Mouse (Mus musculus) limb, embryonic 11.5 days (tissue): ENCODE data around the gene Nectin2. TPM values are rescaled to one million over a fixed set of nuclear protein-coding genes. Genes with fewer than 3 reads are reported as not detected.
A peak's percentile ranks its signal among the peaks of the same experiment; 100 is the strongest.

Experiments
- ATAC-seq: fragments of 200-750 bp; cut with Nextera tagmentation; 2 replicates; pipeline ENCODE4 v1.8.0; 2017; ENCODE audit warnings: low read depth; ENCODE audit not compliant: insufficient number of reproducible peaks, low FRiP score, low TSS enrichment
- DNase-seq: peaks from one replicate; pipeline ENCODE4 v3.0.0-alpha.2; 2015; ENCODE audit warnings: low spot score
- H3K27ac ChIP-seq: fragments of 300-500 bp; sonication (generic); replicated peaks from 2 replicates; pipeline ENCODE4 v1.5.1; 2014; ENCODE audit warnings: low read depth, mild to moderate bottlenecking, low read length
- H3K27me3 ChIP-seq: fragments of 300-500 bp; sonication (generic); 2 replicates; pipeline ENCODE4 v1.6.1; 2014; ENCODE audit warnings: mild to moderate bottlenecking, low read length, mixed read lengths; ENCODE audit not compliant: control insufficient read depth, insufficient read depth
- H3K36me3 ChIP-seq: fragments of 300-500 bp; sonication (generic); 2 replicates; pipeline ENCODE4 v1.6.1; 2014; ENCODE audit warnings: mild to moderate bottlenecking, low read length, moderate library complexity, mixed read lengths; ENCODE audit not compliant: control insufficient read depth, insufficient read depth
- H3K4me1 ChIP-seq: fragments of 300-500 bp; sonication (generic); 2 replicates; pipeline ENCODE4 v1.6.1; 2014; ENCODE audit warnings: low read length, mixed read lengths; ENCODE audit not compliant: control insufficient read depth, insufficient read depth
- H3K4me2 ChIP-seq: fragments of 300-500 bp; sonication (generic); 2 replicates; pipeline ENCODE4 v1.6.1; 2014; ENCODE audit warnings: low read depth, mild to moderate bottlenecking, moderate library complexity; ENCODE audit not compliant: severe bottlenecking
- H3K4me3 ChIP-seq: fragments of 300-500 bp; sonication (generic); 2 replicates; pipeline ENCODE4 v1.5.1; 2014; ENCODE audit warnings: low read depth, low read length
- H3K9ac ChIP-seq: fragments of 300-500 bp; sonication (generic); 2 replicates; pipeline ENCODE4 v1.6.1; 2014; ENCODE audit warnings: mild to moderate bottlenecking, low read length
- H3K9me3 ChIP-seq: fragments of 300-500 bp; sonication (generic); 2 replicates; pipeline ENCODE4 v1.6.1; 2016; ENCODE audit warnings: low read length; ENCODE audit not compliant: control insufficient read depth
- WGBS: fragments of 180-500 bp; shearing (Covaris S2); extraction: QIAGEN DNeasy Blood & Tissue Kit; methylation state at CpG from one replicate; pipeline ENCODE4 v1.1.7; 2014; 5-methylcytosine and 5-hydroxymethylcytosine counted together
- polyA plus RNA-seq: library from polyadenylated mRNA; unstranded; fragments of >200 nt; fragmentation: Nextera tagmentation; extraction: Ambion mirVana; gene quantifications from 2 replicates; pipeline ENCODE4 v1.2.1, GENCODE M21; 2014

Gene Nectin2
- polyA plus RNA-seq, 1 experiment from 2014 or later, result 63.2 TPM

DNA sequence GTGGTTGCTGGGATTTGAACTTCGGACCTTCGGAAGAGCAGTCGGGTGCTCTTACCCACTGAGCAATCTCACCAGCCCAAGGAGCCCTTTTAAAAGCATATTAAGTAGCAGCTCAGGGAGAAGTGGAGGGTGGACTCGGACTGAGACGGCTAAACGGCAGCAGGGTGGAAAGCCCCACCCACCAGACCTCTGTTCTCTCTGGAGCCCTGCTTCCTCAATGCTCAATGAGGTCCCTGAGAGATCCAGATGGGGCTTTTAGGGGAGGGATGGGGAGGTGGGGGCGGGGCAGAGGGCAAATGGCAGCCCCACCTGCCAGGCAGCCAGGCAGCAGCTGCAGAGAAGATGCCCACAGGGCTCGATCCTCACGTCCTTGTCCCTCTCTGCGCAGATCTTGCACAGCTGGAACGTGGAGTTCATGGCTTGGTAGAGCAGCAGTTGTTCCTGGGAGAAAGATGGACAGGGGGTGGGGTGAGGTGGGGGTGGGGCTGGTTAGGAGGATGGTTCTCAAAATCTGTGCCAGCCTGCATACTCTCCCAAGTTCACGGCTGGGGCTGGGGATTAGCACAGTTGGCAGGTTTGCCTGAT, 35.7 kb upstream of the Nectin2 start:
- ATAC-seq, result no peak
- WGBS, result 36% methylated on average over 12 of the region's 12 CpGs

DNA sequence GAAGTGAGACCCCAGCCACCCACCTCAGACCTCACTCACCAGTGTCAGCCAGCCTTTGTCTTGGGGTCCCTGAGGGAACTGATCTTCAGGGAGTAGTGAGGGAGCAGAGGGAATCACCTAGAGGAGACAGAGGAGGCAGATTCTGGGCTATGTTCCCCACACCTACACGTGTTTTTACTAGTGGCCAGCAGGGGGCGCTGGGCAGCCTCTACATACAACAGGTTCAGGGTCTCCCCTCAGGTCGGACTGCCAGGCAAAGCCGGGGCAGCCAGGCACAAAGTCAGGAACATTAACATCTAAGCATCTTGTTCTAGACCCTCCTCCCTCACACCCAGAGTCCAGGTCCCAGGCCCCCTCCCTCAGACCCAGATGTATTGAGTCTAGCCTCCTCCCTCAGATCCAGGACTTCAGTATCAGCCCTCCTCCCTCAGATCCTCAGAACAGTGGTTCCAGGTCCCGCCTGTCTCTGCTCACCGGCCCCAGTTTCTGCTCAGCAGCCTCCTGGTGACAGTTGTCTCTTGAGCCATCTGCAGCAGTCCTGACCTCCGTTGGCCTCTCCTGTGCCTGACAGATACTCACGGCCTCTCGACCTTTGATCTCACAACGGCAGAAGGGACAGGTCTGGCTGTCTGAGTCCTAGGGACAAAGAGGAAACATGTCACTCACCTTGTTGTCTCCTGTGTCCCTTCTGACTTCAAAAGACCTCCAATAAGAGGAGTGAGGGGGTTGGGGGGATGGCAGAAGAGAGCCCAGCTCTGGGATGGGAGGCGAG, 34.7 kb upstream of the Nectin2 start:
- Histone ChIP-seq H3K4me2 (no peak overlapping the region), H3K36me3 (no peaks in the 10 kb centered on the region), H3K4me3 (no peak overlapping the region), H3K27me3 (no peaks in the 10 kb centered on the region), H3K9me3 (no peaks in the 10 kb centered on the region), H3K27ac (no peak overlapping the region), H3K4me1 (no peaks in the 10 kb centered on the region), H3K9ac (no peak overlapping the region)
- 21% methylated on average over 11 of the region's 11 CpGs for WGBS
- DNase-seq, result peak; percentile 34
- no peak for ATAC-seq

More for the DNA sequence above, 35.7 kb upstream of the Nectin2 start:
- Histone ChIP-seq H3K4me1 (no peaks in the 10 kb centered on the region), H3K4me2 (no peak overlapping the region), H3K9ac (no peak overlapping the region), H3K36me3 (no peaks in the 10 kb centered on the region), H3K4me3 (no peak overlapping the region), H3K9me3 (no peaks in the 10 kb centered on the region), H3K27me3 (0 out of 2 replicates have a peak, but pooled peaks cover 2% of the 10 kb centered on the region), H3K27ac (no peak overlapping the region)
- no peak for DNase-seq

DNA sequence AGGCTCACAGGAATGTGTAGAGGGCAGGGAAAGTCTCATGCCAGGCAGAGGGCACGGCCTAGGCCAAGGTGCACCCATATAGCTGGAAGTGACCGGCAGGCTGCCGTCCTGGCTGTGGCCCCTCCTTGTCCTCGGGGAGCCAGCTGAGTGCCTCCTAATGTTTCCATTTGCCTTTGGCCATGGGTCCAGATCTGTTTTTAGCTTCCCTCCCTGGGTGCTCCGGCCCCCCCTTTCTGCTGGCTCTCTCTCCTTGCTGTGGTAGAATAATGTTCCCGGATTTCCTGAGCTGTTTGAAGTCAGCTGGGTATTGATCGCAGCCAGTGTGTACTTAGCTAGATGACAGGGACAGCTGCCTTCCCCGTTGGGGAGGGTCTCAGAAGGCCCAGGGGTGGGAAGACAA, 33.3 kb upstream of the Nectin2 start:
- no peak overlapping the region for H3K27ac ChIP-seq
- H3K4me3 ChIP-seq, result no peak overlapping the region
- no peaks in the 10 kb centered on the region for H3K27me3 ChIP-seq
- DNase-seq, result no peak
- no peaks in the 10 kb centered on the region for H3K36me3 ChIP-seq
- no peaks in the 10 kb centered on the region for H3K4me1 ChIP-seq
- H3K4me2 ChIP-seq, result no peak overlapping the region
- H3K9me3 ChIP-seq, result no peaks in the 10 kb centered on the region
- 73% methylated on average over 8 of the region's 8 CpGs for WGBS
- ATAC-seq, result no peak
- no peak overlapping the region for H3K9ac ChIP-seq

DNA sequence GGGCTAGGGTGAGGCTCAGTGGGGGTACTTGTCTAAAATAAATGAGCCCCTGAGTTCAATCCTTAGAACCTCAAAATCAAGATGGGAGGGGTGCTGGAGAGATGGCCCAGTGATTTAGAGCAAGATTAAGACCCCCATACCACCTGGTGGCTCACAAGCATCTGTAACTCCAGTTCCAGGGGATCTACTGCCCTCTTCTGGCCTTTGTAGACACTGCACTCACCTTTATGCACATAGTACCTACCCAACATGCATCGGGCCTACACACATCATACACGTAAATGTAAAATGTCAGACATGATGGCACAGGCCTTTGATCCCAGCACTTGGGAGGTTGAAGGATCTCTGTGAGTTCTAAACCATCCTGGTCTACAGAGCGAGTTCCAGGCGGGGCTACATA, 32.4 kb upstream of the Nectin2 start:
- Histone ChIP-seq H3K4me2 (no peak overlapping the region), H3K27ac (no peak overlapping the region), H3K36me3 (no peaks in the 10 kb centered on the region), H3K9me3 (no peaks in the 10 kb centered on the region), H3K4me1 (no peaks in the 10 kb centered on the region), H3K4me3 (no peak overlapping the region), H3K9ac (no peak overlapping the region), H3K27me3 (no peaks in the 10 kb centered on the region)
- ATAC-seq, result no peak
- WGBS, result 92% methylated on average over 4 of the region's 4 CpGs
- peak; percentile 39 for DNase-seq

DNA sequence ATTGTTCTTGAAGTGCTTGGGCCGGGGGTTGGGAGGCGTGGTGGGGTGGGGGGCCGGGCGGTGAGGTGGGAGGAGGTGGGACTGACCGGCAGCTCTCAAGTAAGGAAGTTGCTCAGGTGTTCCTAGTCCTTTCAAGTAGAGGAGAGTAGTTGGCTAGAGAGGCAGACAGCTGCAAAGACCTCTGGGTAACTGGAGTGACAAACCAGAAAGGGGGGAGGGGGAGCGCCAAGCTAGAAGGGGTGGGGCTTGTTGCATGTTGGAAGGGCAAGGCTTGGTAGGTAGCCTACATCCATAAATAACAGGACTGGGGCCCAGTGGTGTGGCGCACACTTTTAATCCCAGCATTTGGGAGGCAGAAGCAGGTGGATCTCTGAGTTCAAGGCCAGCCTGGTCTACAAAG, 31.5 kb upstream of the Nectin2 start:
- WGBS, result 90% methylated on average over 7 of the region's 7 CpGs
- Histone ChIP-seq H3K4me3 (no peak overlapping the region), H3K9ac (no peak overlapping the region), H3K9me3 (no peaks in the 10 kb centered on the region), H3K27me3 (no peaks in the 10 kb centered on the region), H3K4me2 (no peak overlapping the region), H3K27ac (no peak overlapping the region), H3K36me3 (no peaks in the 10 kb centered on the region), H3K4me1 (no peaks in the 10 kb centered on the region)
- DNase-seq, result no peak
- no peak for ATAC-seq

DNA sequence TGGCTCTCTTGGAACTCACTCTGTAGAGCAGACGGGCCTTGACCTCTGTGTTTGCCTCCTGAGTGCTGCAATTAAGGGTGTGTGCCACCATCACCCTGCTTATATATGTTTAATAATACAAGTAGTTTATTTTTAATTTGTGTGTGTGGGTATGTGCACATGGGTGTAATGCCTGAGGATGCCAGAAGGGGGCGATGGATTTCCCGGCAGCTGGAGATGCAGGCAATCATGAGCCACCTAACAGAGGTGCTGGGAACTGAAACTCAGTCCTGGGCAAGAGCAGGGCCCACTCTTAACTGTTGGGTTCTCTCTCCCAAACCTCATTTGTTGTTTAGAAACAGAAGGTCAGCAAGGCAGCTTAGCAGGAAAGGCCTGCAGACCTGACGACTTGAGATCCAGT, 29.6 kb upstream of the Nectin2 start:
- no peak overlapping the region for H3K4me2 ChIP-seq
- no peaks in the 10 kb centered on the region for H3K9me3 ChIP-seq
- no peak overlapping the region for H3K27ac ChIP-seq
- ATAC-seq (no peak), DNase-seq (no peak)
- WGBS, result 83% methylated on average over 4 of the region's 4 CpGs
- no peaks in the 10 kb centered on the region for H3K4me1 ChIP-seq
- H3K27me3 ChIP-seq, result no peaks in the 10 kb centered on the region
- H3K9ac ChIP-seq, result no peak overlapping the region
- H3K36me3 ChIP-seq, result no peaks in the 10 kb centered on the region
- no peak overlapping the region for H3K4me3 ChIP-seq

DNA sequence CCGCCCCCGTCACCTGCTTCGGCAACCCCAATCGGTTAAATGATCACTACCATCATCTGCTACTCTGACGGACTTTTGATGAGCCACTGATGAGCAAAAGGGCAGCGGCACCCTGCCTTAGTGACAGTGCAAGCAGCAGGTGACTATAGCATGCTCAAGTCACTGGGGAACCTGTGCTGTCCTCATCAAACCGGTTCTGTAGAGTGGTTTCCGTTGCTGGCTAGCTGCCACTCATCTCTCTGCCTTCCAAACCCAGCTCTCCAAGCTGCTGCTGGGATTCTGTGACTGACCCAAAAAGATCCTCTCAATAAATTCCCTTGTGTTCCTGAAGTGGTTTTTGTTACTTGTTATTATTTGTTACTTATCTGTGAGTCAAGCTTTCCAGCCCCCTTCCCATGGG, 28.4 kb upstream of the Nectin2 start:
- ATAC-seq (no peak), DNase-seq (no peak)
- no peak overlapping the region for H3K4me2 ChIP-seq
- H3K27me3 ChIP-seq, result no peaks in the 10 kb centered on the region
- H3K4me3 ChIP-seq, result no peak overlapping the region
- H3K9ac ChIP-seq, result no peak overlapping the region
- no peaks in the 10 kb centered on the region for H3K9me3 ChIP-seq
- H3K36me3 ChIP-seq, result no peaks in the 10 kb centered on the region
- 83% methylated on average over 8 of the region's 8 CpGs for WGBS
- no peaks in the 10 kb centered on the region for H3K4me1 ChIP-seq
- no peak overlapping the region for H3K27ac ChIP-seq

DNA sequence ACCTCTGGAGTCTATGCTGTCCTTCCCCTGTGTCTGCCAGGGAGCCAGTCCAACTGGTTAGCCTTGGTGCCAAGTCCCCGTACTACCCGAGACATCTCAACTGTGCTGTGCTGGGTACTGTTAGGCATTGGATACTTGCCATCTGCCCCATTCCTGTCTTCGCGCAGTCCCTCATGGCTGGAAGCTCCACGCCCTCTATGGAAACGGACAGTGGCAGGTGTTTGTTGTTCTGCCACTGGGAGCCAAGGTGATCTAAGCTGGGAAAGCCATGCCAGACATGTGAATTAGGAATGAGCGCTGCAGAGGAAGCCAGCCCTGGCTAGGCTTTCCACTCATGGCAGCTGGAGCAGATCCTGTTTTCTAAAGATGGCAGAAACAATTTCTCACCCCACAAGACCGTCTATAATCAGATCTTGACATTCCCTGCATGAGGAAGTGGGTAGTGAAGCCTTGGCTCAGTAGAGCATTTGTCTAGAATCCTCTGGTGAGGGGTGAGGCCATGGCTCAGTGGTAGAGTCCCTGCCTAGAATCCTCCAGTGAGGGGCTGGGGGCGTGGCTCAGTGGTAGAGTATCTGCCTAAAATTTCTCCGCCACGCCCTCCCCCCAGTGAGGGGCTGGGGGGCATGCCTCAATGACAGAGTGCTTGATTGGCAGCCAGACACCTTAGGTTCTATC, 26.9 kb upstream of the Nectin2 start:
- H3K9ac ChIP-seq, result no peak overlapping the region
- no peaks in the 10 kb centered on the region for H3K9me3 ChIP-seq
- no peaks in the 10 kb centered on the region for H3K36me3 ChIP-seq
- H3K4me3 ChIP-seq, result no peak overlapping the region
- no peak overlapping the region for H3K4me2 ChIP-seq
- WGBS, result 87% methylated on average over 11 of the region's 11 CpGs
- ATAC-seq, result no peak
- H3K27ac ChIP-seq, result no peak overlapping the region
- no peaks in the 10 kb centered on the region for H3K27me3 ChIP-seq
- DNase-seq, result no peak
- H3K4me1 ChIP-seq, result no peaks in the 10 kb centered on the region
